ENCODE assay signal across 8 mouse cellular contexts in the genomic region with DNA sequence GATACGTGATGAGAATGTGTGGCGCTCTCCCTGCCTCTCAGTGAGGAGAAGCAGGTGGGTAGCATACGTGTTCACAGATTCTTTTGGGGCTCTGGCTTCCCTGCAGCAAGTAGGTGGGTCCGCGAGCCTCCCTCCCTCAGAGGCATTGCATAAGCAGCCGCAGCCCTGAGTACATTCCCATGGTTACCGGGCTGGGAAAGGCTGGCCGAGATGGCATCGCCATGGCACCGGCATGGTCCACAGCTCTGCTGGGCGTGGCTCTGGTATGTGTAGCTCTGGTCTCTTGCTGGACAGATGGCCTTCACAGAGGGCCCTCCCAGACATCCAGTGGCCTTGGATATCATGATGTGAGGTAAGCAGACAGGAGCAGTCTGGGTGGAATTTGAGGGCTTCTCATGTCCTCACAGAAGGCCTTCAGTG. TPM values are rescaled to one million over a fixed set of nuclear protein-coding genes. Genes with fewer than 3 reads are reported as not detected.
DNase-seq lines count a peak whose midpoint lies in the region; ATAC-seq lines count a peak whose summit lies in the region.

No protein-coding gene starts in this region.

- 71% methylated on average over 11 of the region's 11 CpGs for WGBS in midbrain, embryonic 11.5 days
- WGBS in liver, embryonic 12.5 days (ENCODE audit: insufficient replicate concordance) = 74% methylated on average over 11 of the region's 11 CpGs

- H3K27ac ChIP-seq in midbrain, embryonic 11.5 days (ENCODE audit: low read depth, low read length) = peak overlapping the region; percentile 6; the same call in 1 of the 2 replicates
- H3K27ac ChIP-seq in liver, embryonic 12.5 days = no peak overlapping the region

- H3K4me1 ChIP-seq in midbrain, embryonic 11.5 days (ENCODE audit: control insufficient read depth, insufficient read depth, low read length) = 0 out of 2 replicates have a peak, but pooled peaks cover 6% of the 10 kb centered on the region
- no peaks in the 10 kb centered on the region for H3K4me1 ChIP-seq in liver, embryonic 12.5 days

- DNase-seq in kidney, postnatal 4 days = peak; percentile 39 to 44
- DNase-seq in kidney, adult 9 months = no peak
- DNase-seq in cerebellum, adult 8-10 months = peak; percentile 65
- peak; percentile 68 to 83 for DNase-seq in frontal cortex, postnatal 14 days (ENCODE audit: low spot score in 2 of 2)
- DNase-seq in layer of hippocampus, adult 8-10 months (ENCODE audit: low spot score in 2 of 2) = peak; percentile 83 to 85
- no peak for DNase-seq in midbrain, embryonic 11.5 days (ENCODE audit: low spot score, missing footprints)
- DNase-seq in yolk sac, embryonic 10.5 days (ENCODE audit: low spot score) = no peak

- no peak overlapping the region for H3K4me2 ChIP-seq in midbrain, embryonic 11.5 days
- H3K4me2 ChIP-seq in liver, embryonic 12.5 days = no peak overlapping the region

- H3K9me3 ChIP-seq in midbrain, embryonic 11.5 days (ENCODE audit: control insufficient read depth, low read length) = no peaks in the 10 kb centered on the region
- no peaks in the 10 kb centered on the region for H3K9me3 ChIP-seq in liver, embryonic 12.5 days (replicated peaks)

- peak; percentile 58 for ATAC-seq in midbrain, embryonic 11.5 days (ENCODE audit: low FRiP score)
- no peak for ATAC-seq in liver, embryonic 12.5 days

- H3K9ac ChIP-seq in midbrain, embryonic 11.5 days (ENCODE audit: low read length) = no peak overlapping the region
- no peak overlapping the region for H3K9ac ChIP-seq in liver, embryonic 12.5 days

- H3K4me3 ChIP-seq in midbrain, embryonic 11.5 days (ENCODE audit: low read depth, low read length) = no peak overlapping the region
- no peak overlapping the region for H3K4me3 ChIP-seq in liver, embryonic 12.5 days

- H3K27me3 ChIP-seq in midbrain, embryonic 11.5 days (ENCODE audit: control insufficient read depth, insufficient read depth, low read length) = no peaks in the 10 kb centered on the region
- H3K27me3 ChIP-seq in liver, embryonic 12.5 days (replicated peaks) = peaks cover 48% of the 10 kb centered on the region

- no peaks in the 10 kb centered on the region for H3K36me3 ChIP-seq in midbrain, embryonic 11.5 days (ENCODE audit: control insufficient read depth, insufficient read depth, low read length)
- H3K36me3 ChIP-seq in liver, embryonic 12.5 days = no peaks in the 10 kb centered on the region

RNA-seq across cellular contexts. Expression of a gene that starts 20.5 kb away (rescaled TPM):
- total RNA-seq in layer of hippocampus, adult 8-10 months (2022) = not detected
- polyA plus RNA-seq in midbrain, embryonic 11.5 days (2014; fragmentation: Nextera tagmentation; extraction: Ambion mirVana) = not detected in 2 replicates
- polyA plus RNA-seq in liver, embryonic 12.5 days (2016; fragmentation: Nextera tagmentation; extraction: Ambion mirVana) = not detected in 2 replicates

RNA-seq across cellular contexts. Expression of a gene that starts 55.1 kb away (rescaled TPM):
- 100 to 1,000 TPM; 130 to 163 (median 141) TPM for total RNA-seq in layer of hippocampus, adult 8-10 months (2022)
- polyA plus RNA-seq in midbrain, embryonic 11.5 days (2014; fragmentation: Nextera tagmentation; extraction: Ambion mirVana) = 17.6 and 20.4 TPM in 2 replicates
- 0.12 and 0.24 TPM in 2 replicates for polyA plus RNA-seq in liver, embryonic 12.5 days (2016; fragmentation: Nextera tagmentation; extraction: Ambion mirVana)

Comparison
In these comparisons a context has a peak if more than half of its experiments do, and no peak if none do; other contexts are left out.
1. DNase-seq: peak in kidney, postnatal 4 days (2 of 2), cerebellum, adult 8-10 months (single experiment), frontal cortex, postnatal 14 days (2 of 2) and layer of hippocampus, adult 8-10 months (2 of 2); none in kidney, adult 9 months (single experiment), midbrain, embryonic 11.5 days (single experiment) and yolk sac, embryonic 10.5 days (single experiment).
2. RNA of a gene that starts 55.1 kb away (polyA plus RNA-seq): 17.6 to 20.4 TPM in midbrain, embryonic 11.5 days; 0.12 to 0.24 TPM in liver, embryonic 12.5 days; every median in the first group is over 10 times any median in the second.